Mouse (Mus musculus) myocyte (in vitro differentiated cells): ENCODE measurements at regions not wholly inside any gene's neighbourhood (a gene's known extent, or its start where the extent isn't known, plus 50 kb on each side); places are given as distances from the start of the nearest gene placed in this dataset.

Experiments
- E2F4 ChIP-seq: IDR thresholded peaks from one replicate; pipeline ENCODE4 v1.6.1; 2011; ENCODE audit warnings: mild to moderate bottlenecking, control low read depth, moderate library complexity; ENCODE audit not compliant: insufficient read depth
- POLR2A ChIP-seq: IDR thresholded peaks from one replicate; pipeline ENCODE4 v1.6.1; 2011; ENCODE audit warnings: low read depth, mild to moderate bottlenecking, control low read depth, moderate library complexity; ENCODE audit not compliant: insufficient read length
- POLR2AphosphoS2 ChIP-seq: IDR thresholded peaks from one replicate; pipeline ENCODE4 v1.6.1; 2011; ENCODE audit warnings: low read depth, control low read depth; ENCODE audit not compliant: insufficient read length
- TCF3 ChIP-seq: IDR thresholded peaks from one replicate; pipeline ENCODE4 v1.6.1; 2011; ENCODE audit warnings: low read depth, control low read depth; ENCODE audit not compliant: insufficient read length

GRCm38 (mm10) chr17:10081721-10082120 is 237.9 kb downstream of the Qk start:
- TF ChIP-seq POLR2AphosphoS2 = no peak
- TF ChIP-seq E2F4 = no peak
- no peak for TF ChIP-seq TCF3
- no peak for TF ChIP-seq POLR2A
